Mouse (Mus musculus): ENCODE data around the gene Olfr279. TPM values are rescaled to one million over a fixed set of nuclear protein-coding genes. Genes with fewer than 3 reads are reported as not detected.
A peak's percentile ranks its signal among the peaks of the same experiment; 100 is the strongest.

The Olfr279 gene
- not detected in 2 replicates for polyA plus RNA-seq (2015; fragmentation: Nextera tagmentation; extraction: Ambion mirVana)

DNA sequence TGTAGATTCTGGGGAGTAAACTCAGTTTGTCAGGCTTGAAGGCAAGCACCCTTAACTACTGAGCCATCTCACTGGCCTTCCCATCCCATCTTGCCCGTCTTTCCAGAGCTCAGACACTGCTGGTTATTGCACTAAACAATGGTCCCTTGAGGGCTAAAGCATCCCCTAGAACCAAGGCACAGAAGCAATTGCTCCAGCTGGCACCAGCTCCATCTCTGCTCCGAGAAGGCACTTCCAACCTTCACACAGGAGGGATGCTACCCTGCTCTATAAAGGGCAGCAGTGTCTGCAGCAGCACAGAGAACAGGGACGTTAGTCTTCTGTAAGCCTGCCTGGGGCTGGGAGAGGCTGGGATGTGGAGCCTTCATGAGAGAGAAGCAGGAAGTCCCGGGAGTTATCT is at the start of gene Olfr279:
Gene Olfr279, plus strand, starts transcription at position 301 of the 400 bp plus-strand sequence.
- no peak within 1 kb of the TSS for H3K4me2 ChIP-seq (replicated peaks; ENCODE audit: low read depth, low read length)
- no peak within 1 kb of the TSS for H3K27ac ChIP-seq (ENCODE audit: low read length)
- ATAC-seq: no peak
- TF ChIP-seq EP300 (IDR thresholded peaks at IDR 0.05) (no peak), CTCF (IDR thresholded peaks at IDR 0.05) (no peak)
- no peaks in the 10 kb centered on the region for H3K4me1 ChIP-seq (ENCODE audit: insufficient read depth, low read depth, low read length)
- H3K4me3 ChIP-seq (ENCODE audit: low read depth, low read length): no peak within 1 kb of the TSS
- no peaks in the 10 kb centered on the region for H3K9me3 ChIP-seq (ENCODE audit: low read length)
- H3K27me3 ChIP-seq (replicated peaks; ENCODE audit: insufficient read depth, low read length): no peaks in the 10 kb centered on the region
- 61% methylated on average over 4 of the region's 4 CpGs for WGBS
- no peak within 1 kb of the TSS for H3K9ac ChIP-seq (replicated peaks; ENCODE audit: low read depth)
- DNase-seq (ENCODE audit: low spot score): no peak
- no peaks in the 10 kb centered on the region for H3K36me3 ChIP-seq (ENCODE audit: insufficient read depth, low read length)

GRCm38 (mm10) chr15:98444561-98444960 is 47.6 kb upstream of the Olfr279 start:
- H3K36me3 ChIP-seq (ENCODE audit: insufficient read depth, low read length): no peaks in the 10 kb centered on the region
- no peak for TF ChIP-seq EP300 (IDR thresholded peaks at IDR 0.05)
- TF ChIP-seq CTCF (IDR thresholded peaks at IDR 0.05): no peak
- no peak overlapping the region for H3K27ac ChIP-seq (ENCODE audit: low read length)
- DNase-seq (ENCODE audit: low spot score) (no peak), ATAC-seq (no peak)
- H3K4me2 ChIP-seq (replicated peaks; ENCODE audit: low read depth, low read length): no peak overlapping the region
- 73% methylated on average over 3 of the region's 3 CpGs for WGBS
- no peak overlapping the region for H3K9ac ChIP-seq (replicated peaks; ENCODE audit: low read depth)
- H3K4me3 ChIP-seq (ENCODE audit: low read depth, low read length): no peak overlapping the region
- no peaks in the 10 kb centered on the region for H3K9me3 ChIP-seq (ENCODE audit: low read length)
- H3K27me3 ChIP-seq (replicated peaks; ENCODE audit: insufficient read depth, low read length): no peaks in the 10 kb centered on the region
- no peaks in the 10 kb centered on the region for H3K4me1 ChIP-seq (ENCODE audit: insufficient read depth, low read depth, low read length)

GRCm38 (mm10) chr15:98448521-98448920 is 43.7 kb upstream of the Olfr279 start:
- 48% methylated on average over 4 of the region's 4 CpGs for WGBS
- Histone ChIP-seq H3K36me3 (ENCODE audit: insufficient read depth, low read length) (no peaks in the 10 kb centered on the region), H3K4me3 (ENCODE audit: low read depth, low read length) (no peak overlapping the region), H3K9ac (replicated peaks; ENCODE audit: low read depth) (no peak overlapping the region), H3K4me1 (ENCODE audit: insufficient read depth, low read depth, low read length) (no peaks in the 10 kb centered on the region), H3K27me3 (replicated peaks; ENCODE audit: insufficient read depth, low read length) (no peaks in the 10 kb centered on the region), H3K4me2 (replicated peaks; ENCODE audit: low read depth, low read length) (no peak overlapping the region), H3K27ac (ENCODE audit: low read length) (no peak overlapping the region), H3K9me3 (ENCODE audit: low read length) (no peaks in the 10 kb centered on the region)
- ATAC-seq (peak; percentile 26; the same call in 1 of the 2 replicates), DNase-seq (ENCODE audit: low spot score) (peak; percentile 35)
- TF ChIP-seq EP300 (IDR thresholded peaks at IDR 0.05) (peak; percentile 72), CTCF (IDR thresholded peaks at IDR 0.05) (no peak)

- H3K4me2 ChIP-seq (replicated peaks; ENCODE audit: low read depth, low read length): no peak within 1 kb of the TSS
- 91% methylated on average over 7 of the region's 7 CpGs for WGBS
- DNase-seq (ENCODE audit: low spot score) (no peak), ATAC-seq (no peak)
- H3K9me3 ChIP-seq (ENCODE audit: low read length): no peaks in the 10 kb centered on the region
- H3K4me1 ChIP-seq (ENCODE audit: insufficient read depth, low read depth, low read length): no peaks in the 10 kb centered on the region
- H3K9ac ChIP-seq (replicated peaks; ENCODE audit: low read depth): no peak within 1 kb of the TSS
- H3K4me3 ChIP-seq (ENCODE audit: low read depth, low read length): no peak within 1 kb of the TSS
- TF ChIP-seq EP300 (IDR thresholded peaks at IDR 0.05) (no peak), CTCF (IDR thresholded peaks at IDR 0.05) (no peak)
- H3K27ac ChIP-seq (ENCODE audit: low read length): no peak within 1 kb of the TSS
- H3K27me3 ChIP-seq (replicated peaks; ENCODE audit: insufficient read depth, low read length): no peaks in the 10 kb centered on the region
- no peaks in the 10 kb centered on the region for H3K36me3 ChIP-seq (ENCODE audit: insufficient read depth, low read length)
These were observed 39.9 kb upstream of the Olfr279 start, which contains the start of gene Olfr281 for GRCm38 (mm10) chr15:98452288-98452687. TSS of gene Olfr281 (plus strand) at chr15:98452588.

DNA sequence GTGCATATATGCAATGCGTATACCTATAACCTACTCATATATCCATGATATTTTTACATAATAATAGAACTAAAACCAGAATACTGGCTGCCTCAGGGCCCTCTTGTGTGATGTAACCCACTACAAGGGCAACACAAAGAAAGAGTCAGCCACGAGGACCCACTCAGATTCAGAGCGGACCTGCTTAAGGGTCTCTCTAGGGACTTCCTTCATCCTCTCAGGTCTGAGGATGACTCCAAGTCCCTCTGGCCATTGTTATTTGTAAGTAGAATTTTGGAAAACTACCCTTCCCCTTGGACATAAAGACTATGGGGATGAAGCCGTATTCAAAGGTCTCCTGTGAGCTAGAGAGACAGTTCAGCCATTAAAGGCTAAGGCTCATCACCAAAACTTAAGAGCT is 22.6 kb upstream of the Olfr279 start, which contains the start of gene OR5BS1P:
Gene OR5BS1P, plus strand, starts transcription at position 301 of the 400 bp plus-strand sequence.
- TF ChIP-seq EP300 (IDR thresholded peaks at IDR 0.05): no peak
- no peak for TF ChIP-seq CTCF (IDR thresholded peaks at IDR 0.05)
- Histone ChIP-seq H3K36me3 (ENCODE audit: insufficient read depth, low read length) (no peaks in the 10 kb centered on the region), H3K4me1 (ENCODE audit: insufficient read depth, low read depth, low read length) (no peaks in the 10 kb centered on the region), H3K9ac (replicated peaks; ENCODE audit: low read depth) (no peak within 1 kb of the TSS), H3K27ac (ENCODE audit: low read length) (no peak within 1 kb of the TSS), H3K27me3 (replicated peaks; ENCODE audit: insufficient read depth, low read length) (no peaks in the 10 kb centered on the region), H3K9me3 (ENCODE audit: low read length) (no peaks in the 10 kb centered on the region), H3K4me2 (replicated peaks; ENCODE audit: low read depth, low read length) (no peak within 1 kb of the TSS), H3K4me3 (ENCODE audit: low read depth, low read length) (no peak within 1 kb of the TSS)
- ATAC-seq (no peak), DNase-seq (ENCODE audit: low spot score) (no peak)
- WGBS: 85% methylated on average over 4 of the region's 4 CpGs

DNA sequence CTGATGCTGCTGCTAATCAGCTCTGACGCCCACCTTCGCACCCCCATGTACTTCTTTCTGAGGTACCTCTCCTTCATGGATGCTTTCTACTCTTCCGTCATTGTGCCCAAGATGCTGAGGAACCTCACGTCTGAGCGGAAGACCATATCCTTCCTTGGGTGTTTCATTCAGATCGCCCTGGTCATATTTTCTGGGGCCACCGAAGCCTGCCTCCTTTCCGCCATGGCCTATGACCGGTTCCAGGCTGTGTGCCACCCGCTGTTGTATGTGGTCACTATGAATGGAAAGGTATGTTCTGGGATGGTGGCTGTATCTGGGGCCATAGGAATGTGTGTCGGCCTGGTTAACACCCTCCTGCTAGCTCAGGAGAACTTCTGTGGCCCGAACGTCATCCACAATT is 20.7 kb upstream of the Olfr279 start:
- Histone ChIP-seq H3K4me3 (ENCODE audit: low read depth, low read length) (no peak overlapping the region), H3K4me2 (replicated peaks; ENCODE audit: low read depth, low read length) (no peak overlapping the region), H3K9me3 (ENCODE audit: low read length) (no peaks in the 10 kb centered on the region), H3K27ac (ENCODE audit: low read length) (no peak overlapping the region), H3K4me1 (ENCODE audit: insufficient read depth, low read depth, low read length) (no peaks in the 10 kb centered on the region), H3K27me3 (replicated peaks; ENCODE audit: insufficient read depth, low read length) (no peaks in the 10 kb centered on the region), H3K36me3 (ENCODE audit: insufficient read depth, low read length) (no peaks in the 10 kb centered on the region), H3K9ac (replicated peaks; ENCODE audit: low read depth) (no peak overlapping the region)
- TF ChIP-seq EP300 (IDR thresholded peaks at IDR 0.05) (no peak), CTCF (IDR thresholded peaks at IDR 0.05) (no peak)
- DNase-seq (ENCODE audit: low spot score) (no peak), ATAC-seq (no peak)
- 90% methylated on average over 13 of the region's 13 CpGs for WGBS

DNA sequence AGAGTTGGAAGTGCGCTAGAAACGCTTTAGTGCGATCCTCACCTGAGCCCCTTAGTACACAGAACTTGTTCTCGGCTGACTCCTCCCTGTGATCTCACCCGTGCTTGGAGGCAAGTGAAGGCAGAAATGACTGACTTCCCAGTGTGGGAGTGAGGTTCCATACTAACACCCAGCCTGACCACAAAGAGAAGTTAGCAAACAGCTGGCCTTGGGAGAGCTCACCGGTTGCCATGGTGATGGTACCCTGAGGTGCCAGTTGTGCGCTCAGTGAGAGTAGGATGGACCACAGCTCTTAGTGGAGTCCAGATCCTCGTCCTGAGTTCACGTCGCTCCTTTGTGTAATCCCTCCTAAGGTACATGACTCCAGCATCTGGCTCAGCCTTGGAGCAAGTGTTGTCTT is 17.2 kb upstream of the Olfr279 start:
- Histone ChIP-seq H3K36me3 (ENCODE audit: insufficient read depth, low read length) (no peaks in the 10 kb centered on the region), H3K4me3 (ENCODE audit: low read depth, low read length) (no peak overlapping the region), H3K4me2 (replicated peaks; ENCODE audit: low read depth, low read length) (no peak overlapping the region), H3K9ac (replicated peaks; ENCODE audit: low read depth) (no peak overlapping the region), H3K27ac (ENCODE audit: low read length) (no peak overlapping the region), H3K4me1 (ENCODE audit: insufficient read depth, low read depth, low read length) (no peaks in the 10 kb centered on the region), H3K9me3 (ENCODE audit: low read length) (no peaks in the 10 kb centered on the region), H3K27me3 (replicated peaks; ENCODE audit: insufficient read depth, low read length) (no peaks in the 10 kb centered on the region)
- WGBS: 69% methylated on average over 10 of the region's 10 CpGs
- no peak for TF ChIP-seq CTCF (IDR thresholded peaks at IDR 0.05)
- TF ChIP-seq EP300 (IDR thresholded peaks at IDR 0.05): no peak
- DNase-seq (ENCODE audit: low spot score) (no peak), ATAC-seq (no peak)

All from lung, postnatal 0 days (tissue).